Mouse (Mus musculus) embryonic facial prominence, embryonic 11.5 days (tissue): Measurements from ENCODE around the gene Gm5142. TPM values are rescaled to one million over a fixed set of nuclear protein-coding genes. Genes with fewer than 3 reads are reported as not detected.

ENCODE experiments used
- ATAC-seq: fragments of 200-750 bp; cut with Nextera tagmentation; replicated peaks from 2 replicates; pipeline ENCODE4 v1.8.0; 2017; ENCODE audit warnings: low read depth; ENCODE audit not compliant: insufficient number of reproducible peaks, low FRiP score, low TSS enrichment
- DNase-seq: peaks from one replicate; pipeline ENCODE4 v3.0.0-alpha.2; 2015; ENCODE audit warnings: low spot score
- H3K27ac ChIP-seq: fragments of 300-500 bp; sonication (generic); replicated peaks from 2 replicates; pipeline ENCODE4 v1.5.1; 2014; ENCODE audit warnings: mild to moderate bottlenecking, low read depth, low read length, control low read depth
- H3K27me3 ChIP-seq: fragments of 300-500 bp; sonication (generic); 2 replicates; pipeline ENCODE4 v1.6.1; 2014; ENCODE audit warnings: mild to moderate bottlenecking, low read length, moderate library complexity, mixed read lengths; ENCODE audit not compliant: control insufficient read depth, insufficient read depth
- H3K36me3 ChIP-seq: fragments of 300-500 bp; sonication (generic); replicated peaks from 2 replicates; pipeline ENCODE4 v1.6.1; 2014; ENCODE audit warnings: low read depth, mild to moderate bottlenecking, low read length, moderate library complexity, mixed read lengths; ENCODE audit not compliant: control insufficient read depth, insufficient read depth
- H3K4me1 ChIP-seq: fragments of 300-500 bp; sonication (generic); 2 replicates; pipeline ENCODE4 v1.6.1; 2014; ENCODE audit warnings: low read length, mixed read lengths; ENCODE audit not compliant: control insufficient read depth, insufficient read depth
- H3K4me2 ChIP-seq: fragments of 300-500 bp; sonication (generic); 2 replicates; pipeline ENCODE4 v1.6.1; 2014; ENCODE audit warnings: low read depth, mild to moderate bottlenecking, control low read depth, low read length, moderate library complexity
- H3K4me3 ChIP-seq: fragments of 300-500 bp; sonication (generic); 2 replicates; pipeline ENCODE4 v1.5.1; 2014; ENCODE audit warnings: low read depth, low read length, control low read depth
- H3K9ac ChIP-seq: fragments of 300-500 bp; sonication (generic); replicated peaks from 2 replicates; pipeline ENCODE4 v1.6.1; 2014; ENCODE audit warnings: mild to moderate bottlenecking, control low read depth, low read length
- H3K9me3 ChIP-seq: fragments of 300-500 bp; sonication (generic); replicated peaks from 2 replicates; pipeline ENCODE4 v1.6.1; 2016; ENCODE audit warnings: mild to moderate bottlenecking, low read length, inconsistent platforms, mixed read lengths; ENCODE audit not compliant: control insufficient read depth
- WGBS: fragments of 180-500 bp; shearing (Covaris S2); extraction: QIAGEN DNeasy Blood & Tissue Kit; methylation state at CpG from one replicate; pipeline ENCODE4 v1.1.7; 2014; 5-methylcytosine and 5-hydroxymethylcytosine counted together
- polyA plus RNA-seq: library from polyadenylated mRNA; unstranded; fragments of >200 nt; fragmentation: Nextera tagmentation; extraction: Ambion mirVana; gene quantifications from 2 replicates; pipeline ENCODE4 v1.2.1, GENCODE M21; 2014

Gm5142 gene
- not detected in 2 replicates for polyA plus RNA-seq

GRCm38 (mm10) chr14:59178649-59179048 lies at the start of gene Gm5142:
Gene Gm5142, minus strand, starts transcription at chr14:59178749.
- WGBS, result 88% methylated on average over 3 of the region's 3 CpGs
- Histone ChIP-seq H3K4me2 (no peak within 1 kb of the TSS), H3K4me3 (no peak within 1 kb of the TSS), H3K9me3 (no peaks in the 10 kb centered on the region), H3K27ac (no peak within 1 kb of the TSS), H3K36me3 (no peaks in the 10 kb centered on the region), H3K4me1 (no peaks in the 10 kb centered on the region), H3K27me3 (no peaks in the 10 kb centered on the region), H3K9ac (no peak within 1 kb of the TSS)
- ATAC-seq (no peak), DNase-seq (no peak)

- no peak overlapping the region for H3K27ac ChIP-seq
- DNase-seq (no peak), ATAC-seq (no peak)
- H3K27me3 ChIP-seq, result no peaks in the 10 kb centered on the region
- 95% methylated on average over 11 of the region's 11 CpGs for WGBS
- no peaks in the 10 kb centered on the region for H3K9me3 ChIP-seq
- no peak overlapping the region for H3K4me3 ChIP-seq
- H3K36me3 ChIP-seq, result peaks cover 8% of the 10 kb centered on the region
- H3K4me1 ChIP-seq, result no peaks in the 10 kb centered on the region
- H3K9ac ChIP-seq, result no peak overlapping the region
- no peak overlapping the region for H3K4me2 ChIP-seq
Measured at GRCm38 (mm10) chr14:59226240-59226639, 47.7 kb upstream of the Gm5142 start.

- ATAC-seq (no peak), DNase-seq (no peak)
- H3K4me3 ChIP-seq, result no peak overlapping the region
- no peak overlapping the region for H3K9ac ChIP-seq
- H3K4me2 ChIP-seq, result no peak overlapping the region
- no peak overlapping the region for H3K27ac ChIP-seq
- no peaks in the 10 kb centered on the region for H3K4me1 ChIP-seq
- H3K36me3 ChIP-seq, result peaks cover 7% of the 10 kb centered on the region
- WGBS, result 87% methylated on average over 3 of the region's 3 CpGs
- H3K9me3 ChIP-seq, result no peaks in the 10 kb centered on the region
- H3K27me3 ChIP-seq, result no peaks in the 10 kb centered on the region
Measured at GRCm38 (mm10) chr14:59219241-59219640, 40.7 kb upstream of the Gm5142 start.

- Histone ChIP-seq H3K4me3 (no peak overlapping the region), H3K9me3 (no peaks in the 10 kb centered on the region), H3K27me3 (no peaks in the 10 kb centered on the region), H3K27ac (no peak overlapping the region), H3K4me2 (no peak overlapping the region), H3K4me1 (0 out of 2 replicates have a peak, but pooled peaks cover 4% of the 10 kb centered on the region), H3K9ac (no peak overlapping the region), H3K36me3 (no peaks in the 10 kb centered on the region)
- no peak for DNase-seq
- WGBS, result 95% methylated on average over 2 of the region's 2 CpGs
- no peak for ATAC-seq
Measured at GRCm38 (mm10) chr14:59209816-59210215, 31.3 kb upstream of the Gm5142 start.

GRCm38 (mm10) chr14:59209003-59209402 lies 30.5 kb upstream of the Gm5142 start:
- no peak overlapping the region for H3K4me2 ChIP-seq
- ATAC-seq, result no peak
- no peak overlapping the region for H3K4me3 ChIP-seq
- H3K27me3 ChIP-seq, result no peaks in the 10 kb centered on the region
- H3K9me3 ChIP-seq, result no peaks in the 10 kb centered on the region
- WGBS, result 89% methylated on average over 7 of the region's 7 CpGs
- H3K27ac ChIP-seq, result no peak overlapping the region
- H3K36me3 ChIP-seq, result no peaks in the 10 kb centered on the region
- no peak for DNase-seq
- 0 out of 2 replicates have a peak, but pooled peaks cover 4% of the 10 kb centered on the region for H3K4me1 ChIP-seq
- no peak overlapping the region for H3K9ac ChIP-seq

- Histone ChIP-seq H3K36me3 (no peaks in the 10 kb centered on the region), H3K27me3 (no peaks in the 10 kb centered on the region), H3K4me1 (0 out of 2 replicates have a peak, but pooled peaks cover 4% of the 10 kb centered on the region), H3K9ac (no peak overlapping the region), H3K4me2 (no peak overlapping the region), H3K9me3 (no peaks in the 10 kb centered on the region), H3K27ac (no peak overlapping the region), H3K4me3 (no peak overlapping the region)
- WGBS, result 46% methylated on average over 10 of the region's 10 CpGs
- ATAC-seq, result no peak
- no peak for DNase-seq
Measured at GRCm38 (mm10) chr14:59205976-59206583, 27.5 kb upstream of the Gm5142 start.

GRCm38 (mm10) chr14:59205461-59205860 lies 26.9 kb upstream of the Gm5142 start:
- WGBS, result 29% methylated on average over 7 of the region's 7 CpGs
- Histone ChIP-seq H3K4me2 (no peak overlapping the region), H3K27me3 (no peaks in the 10 kb centered on the region), H3K4me1 (peaks cover 4% of the 10 kb centered on the region; the same call in 1 of the 2 replicates), H3K36me3 (no peaks in the 10 kb centered on the region), H3K4me3 (no peak overlapping the region), H3K9me3 (no peaks in the 10 kb centered on the region), H3K27ac (peak overlapping the region; percentile 47; the same call in 1 of the 2 replicates), H3K9ac (peak overlapping the region; percentile 4; the same call in 1 of the 2 replicates)
- no peak for ATAC-seq
- DNase-seq, result peak; percentile 26

- Histone ChIP-seq H3K4me2 (peak overlapping the region; percentile 83), H3K9ac (peak overlapping the region; percentile 98), H3K4me3 (peak overlapping the region; percentile 86), H3K9me3 (no peaks in the 10 kb centered on the region), H3K4me1 (peaks cover 4% of the 10 kb centered on the region; the same call in 1 of the 2 replicates), H3K27me3 (no peaks in the 10 kb centered on the region), H3K36me3 (no peaks in the 10 kb centered on the region), H3K27ac (peak overlapping the region; percentile 97)
- DNase-seq (no peak), ATAC-seq (no peak)
- WGBS, result under 1% methylated on average over 21 of the region's 21 CpGs
Measured at GRCm38 (mm10) chr14:59201604-59202215, 23.2 kb upstream of the Gm5142 start.
